Mouse (Mus musculus) spleen, postnatal 4 days (tissue): ENCODE results near the gene Ndufb5.
"Not testable (repeated sequence)": the region's sequence is repeated elsewhere in the genome, so short reads cannot be mapped to it uniquely, and the experiment has no call there.

Experiments used
- DNase-seq, 2 experiments: peaks; one replicate each; pipeline ENCODE4 v3.0.0; 2022; ENCODE audit warnings: low spot score in 2 of 2

Gene Ndufb5

GRCm38 (mm10) chr3:32727861-32728260, 8.9 kb upstream of the Ndufb5 start:
- DNase-seq, result no peak

DNA sequence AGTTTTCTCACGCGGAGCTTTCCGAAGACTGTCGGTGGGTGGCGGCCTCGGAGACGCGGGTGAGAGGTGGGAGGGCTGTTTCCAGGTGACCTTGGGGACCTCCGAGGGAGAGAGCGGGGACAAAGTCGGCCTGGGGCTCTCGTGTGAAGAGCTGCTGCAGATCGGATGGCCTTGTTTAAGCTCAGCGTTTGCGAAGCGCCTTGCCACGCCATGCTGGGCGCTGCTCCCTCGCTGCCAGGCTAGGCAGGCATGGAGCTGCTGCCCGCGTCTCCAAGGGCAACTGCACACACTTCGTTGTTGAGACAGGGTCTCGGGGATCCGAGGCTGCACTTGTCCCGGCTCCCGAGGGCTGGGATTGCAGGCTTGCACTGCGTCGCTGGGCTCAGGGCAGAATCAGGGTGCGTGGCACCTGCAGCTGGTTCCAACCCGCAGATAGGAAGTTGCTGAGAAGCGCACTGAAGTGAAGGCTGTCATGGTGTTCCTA, 424 bp downstream of the Ndufb5 start, which contains the start of gene Mrpl47:
Mrpl47 (minus strand) TSS at position 434 of the 484 bp plus-strand sequence.
- no peak for DNase-seq

DNA sequence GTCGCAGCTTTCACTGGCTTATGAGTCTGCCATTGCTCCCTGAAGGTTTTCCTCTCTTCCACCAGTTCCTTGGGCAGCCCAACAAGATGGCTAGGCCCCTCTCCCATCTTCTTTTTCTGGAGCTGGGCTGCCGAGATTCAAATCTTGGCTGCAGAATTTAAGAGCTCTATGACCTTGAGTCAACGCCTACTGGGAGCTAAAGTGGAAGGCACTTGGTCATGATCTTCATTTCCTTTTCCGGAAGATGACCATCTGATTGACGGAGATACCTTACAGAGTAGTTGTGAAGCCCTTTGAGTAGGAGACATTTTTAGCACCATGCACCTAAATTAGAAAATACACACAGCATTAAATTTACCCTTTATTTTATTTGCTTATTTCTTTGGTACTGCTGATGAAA, 1.8 kb downstream of the Ndufb5 start:
- DNase-seq, result no peak

DNA sequence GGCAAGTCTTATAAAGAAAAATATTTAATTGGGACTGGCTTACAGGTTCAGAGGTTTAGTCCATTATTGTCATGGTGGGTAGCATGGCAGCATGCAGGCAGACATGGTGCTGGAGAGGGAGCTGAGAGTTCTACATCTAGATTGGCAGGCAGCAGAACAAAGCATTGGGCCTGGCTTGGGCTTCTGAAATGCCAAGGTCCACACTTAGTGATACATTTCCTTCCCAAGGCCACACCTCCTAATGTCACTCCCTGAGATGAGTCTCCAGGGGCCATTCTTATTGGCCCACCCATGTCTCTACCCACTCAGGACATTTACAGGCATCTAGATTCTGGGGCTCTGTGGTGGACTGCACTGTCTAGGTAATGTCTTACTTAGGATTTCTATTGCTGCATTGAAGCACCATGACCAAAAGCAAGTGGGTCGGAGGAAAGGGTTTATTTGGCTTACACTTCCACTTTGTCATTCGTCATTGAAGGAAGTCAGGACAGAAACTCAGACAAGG, 5.5 kb downstream of the Ndufb5 start:
- no peak for DNase-seq

GRCm38 (mm10) chr3:32745001-32745400, 8.2 kb downstream of the Ndufb5 start:
- no peak for DNase-seq

DNA sequence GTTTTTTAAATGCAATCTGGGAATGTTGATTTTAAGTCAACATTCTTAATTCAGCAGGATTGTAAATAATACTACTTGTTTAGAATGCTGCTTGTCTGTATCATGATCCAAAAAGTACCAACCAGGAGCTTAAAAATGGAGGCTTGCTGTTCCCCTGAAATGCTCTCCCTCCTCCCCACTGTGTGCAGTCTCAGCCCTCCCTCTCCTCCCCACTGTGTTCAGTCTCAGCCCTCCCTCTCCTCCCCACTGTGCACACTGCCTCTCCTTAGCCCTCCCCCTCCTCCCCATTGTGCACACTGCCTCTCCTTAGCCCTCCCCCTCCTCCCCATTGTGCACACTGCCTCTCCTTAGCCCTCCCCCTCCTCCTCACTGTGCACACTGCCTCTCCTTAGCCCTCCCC, 8.6 kb downstream of the Ndufb5 start:
- DNase-seq, result not testable (repeated sequence)

DNA sequence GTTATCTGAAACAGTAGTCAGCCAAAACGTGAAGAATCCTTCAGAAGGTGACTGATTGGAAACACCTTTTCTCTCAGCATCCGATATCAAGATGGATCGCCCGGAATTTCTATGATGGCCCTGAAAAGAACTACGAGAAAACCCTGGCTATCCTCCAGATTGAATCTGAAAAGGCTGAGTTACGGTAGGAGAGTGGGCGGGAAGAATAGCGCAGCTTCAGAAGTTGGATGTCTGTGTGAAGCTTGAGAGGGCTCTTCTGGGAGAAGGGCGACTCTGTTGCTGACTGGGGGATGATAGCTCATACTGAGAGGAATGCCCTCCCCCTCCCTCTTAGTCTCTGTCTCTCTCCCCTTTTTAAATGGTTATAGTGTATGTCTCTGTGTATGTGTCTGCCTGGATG, 11.6 kb downstream of the Ndufb5 start:
- DNase-seq, result no peak

DNA sequence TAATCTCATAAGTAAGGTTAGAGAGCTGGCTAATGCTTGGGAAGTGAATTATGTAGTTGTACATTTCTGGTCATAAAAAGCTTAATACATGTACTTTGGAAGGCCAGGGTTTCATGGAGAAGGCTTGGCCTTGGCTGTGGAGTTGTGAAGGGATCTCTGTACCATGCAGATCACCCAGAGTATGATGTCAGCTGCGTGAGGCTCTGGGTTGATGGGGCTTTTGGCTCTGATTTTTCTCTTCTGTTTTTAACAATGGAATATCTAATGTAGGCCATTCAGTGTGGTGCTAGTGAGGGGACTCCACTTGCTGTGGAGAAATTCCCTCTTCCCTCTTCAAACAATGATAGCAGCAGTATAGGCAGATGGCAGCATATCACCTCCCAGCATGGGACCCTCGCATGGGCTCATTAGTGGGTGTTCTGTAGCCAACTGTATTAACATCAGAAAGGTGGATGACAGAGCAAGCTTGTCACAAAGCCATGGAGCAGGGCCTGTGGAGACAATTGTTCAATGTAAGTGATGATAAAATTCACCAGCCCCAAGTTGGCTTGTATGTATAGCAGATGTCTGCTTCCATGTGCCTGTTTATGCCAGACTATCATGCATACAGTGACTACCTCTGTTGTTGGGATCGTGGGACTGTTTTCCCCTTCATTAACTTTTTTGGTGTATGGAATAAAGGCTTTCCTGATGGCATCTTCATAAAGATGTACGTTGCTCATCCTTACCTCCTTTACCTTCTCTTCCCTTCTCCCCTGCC, 13.2 kb downstream of the Ndufb5 start:
- DNase-seq, result no peak

DNA sequence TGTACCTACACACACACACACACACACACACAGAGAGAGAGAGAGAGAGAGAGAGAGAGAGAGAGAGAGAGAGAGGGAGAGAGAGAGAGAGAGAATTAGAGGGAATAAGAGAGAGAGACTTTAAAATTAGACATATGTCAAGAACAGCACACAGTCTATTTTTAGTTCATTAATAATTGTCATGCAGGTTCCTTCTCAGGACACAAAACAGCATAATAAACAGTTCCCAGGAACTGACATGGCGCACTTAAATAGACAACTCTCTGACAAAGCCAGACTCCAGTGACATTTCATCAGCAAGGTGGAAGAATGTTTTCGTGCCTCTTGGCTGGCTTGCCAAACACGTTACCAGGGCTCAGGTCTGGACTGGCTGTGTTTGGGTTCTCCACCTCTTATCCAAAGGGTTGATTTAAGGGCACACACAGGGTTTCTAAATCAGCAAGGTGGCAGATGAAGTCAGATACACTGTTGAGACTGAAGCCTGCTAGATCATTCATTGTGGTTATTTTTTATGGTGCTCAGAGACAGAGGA, 17.7 kb downstream of the Ndufb5 start:
- no peak for DNase-seq

GRCm38 (mm10) chr3:32759212-32759611, 22.4 kb downstream of the Ndufb5 start:
- DNase-seq, result no peak

- DNase-seq, result no peak
These were observed 26.2 kb downstream of the Ndufb5 start for GRCm38 (mm10) chr3:32762962-32763361.

DNA sequence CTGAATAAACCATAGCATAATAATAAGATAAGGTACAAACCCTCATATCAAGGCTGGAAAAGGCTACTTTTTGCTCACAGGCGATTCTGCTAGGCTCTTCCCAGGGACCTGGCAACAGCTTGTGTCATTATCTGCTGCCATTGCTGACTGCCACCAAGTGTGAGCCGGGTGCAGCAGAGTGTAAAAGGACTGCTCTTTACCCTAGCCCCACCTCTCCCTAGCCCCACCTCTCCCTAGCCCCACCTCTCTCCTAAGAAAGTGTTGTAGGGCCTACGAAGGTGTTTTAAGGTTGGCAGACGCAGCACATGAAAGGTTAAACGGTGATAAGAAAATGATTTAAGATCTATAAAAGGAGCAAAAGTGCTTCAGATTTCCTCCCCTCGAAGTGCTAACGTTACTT, 27.1 kb downstream of the Ndufb5 start:
- no peak for DNase-seq

DNA sequence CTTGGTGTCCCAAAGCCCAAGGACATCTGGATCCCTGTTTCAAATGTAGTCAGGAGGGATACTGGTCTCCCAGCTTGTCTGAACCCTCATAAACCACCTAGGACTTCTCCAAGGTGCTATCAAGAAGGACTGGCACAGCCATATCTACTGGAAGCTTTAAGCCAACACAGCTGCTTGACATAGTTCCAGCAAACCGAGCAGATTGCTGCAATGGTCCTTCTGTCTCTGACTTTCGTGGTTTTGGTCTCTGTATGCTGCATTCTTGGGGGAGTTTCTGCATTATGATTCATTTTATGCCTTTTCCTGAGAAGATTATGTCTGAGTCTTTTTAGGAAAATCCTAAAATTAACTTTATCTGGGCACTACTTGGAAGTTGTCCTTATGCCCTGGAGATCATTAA, 34.0 kb downstream of the Ndufb5 start:
- no peak for DNase-seq
